Mouse (Mus musculus): ENCODE measurements around the gene Ift46. TPM values are rescaled to one million over a fixed set of nuclear protein-coding genes. Genes with fewer than 3 reads are reported as not detected.
A peak's percentile ranks its signal among the peaks of the same experiment; 100 is the strongest.

Gene Ift46
- polyA plus RNA-seq, 1 experiment from 2014 or later, result 24.5 TPM

- Histone ChIP-seq H3K9me3 (ENCODE audit: low read length) (no peaks in the 10 kb centered on the region), H3K4me2 (ENCODE audit: low read depth, low read length) (peak within 1 kb of the TSS; percentile 84), H3K4me1 (ENCODE audit: insufficient read depth) (peaks cover 14% of the 10 kb centered on the region), H3K27me3 (ENCODE audit: insufficient read depth, low read length) (peaks cover 35% of the 10 kb centered on the region), H3K4me3 (ENCODE audit: low read depth, low read length) (peak within 1 kb of the TSS; percentile 58), H3K9ac (replicated peaks) (peak within 1 kb of the TSS; percentile 51), H3K27ac (ENCODE audit: low read depth) (0 out of 2 replicates have a peak within 1 kb of the TSS, but pooled peaks have one; percentile 1), H3K36me3 (replicated peaks; ENCODE audit: insufficient read depth, low read length) (no peaks in the 10 kb centered on the region)
- peak; percentile 60 for TF ChIP-seq CTCF (IDR thresholded peaks at IDR 0.05; ENCODE audit: low read depth)
- no peak for TF ChIP-seq EP300 (IDR thresholded peaks at IDR 0.05; ENCODE audit: low read depth)
- WGBS (ENCODE audit: insufficient replicate concordance), result 3% methylated on average over 47 of the region's 47 CpGs
- ATAC-seq, result peak; percentile 63
- peak; percentile 62 for DNase-seq
Observed at GRCm38 (mm10) chr9:44734524-44735494, 32.9 kb upstream of the Ift46 start, which contains the start of gene Phldb1. TSS of gene Phldb1 (minus strand) at chr9:44735198.

DNA sequence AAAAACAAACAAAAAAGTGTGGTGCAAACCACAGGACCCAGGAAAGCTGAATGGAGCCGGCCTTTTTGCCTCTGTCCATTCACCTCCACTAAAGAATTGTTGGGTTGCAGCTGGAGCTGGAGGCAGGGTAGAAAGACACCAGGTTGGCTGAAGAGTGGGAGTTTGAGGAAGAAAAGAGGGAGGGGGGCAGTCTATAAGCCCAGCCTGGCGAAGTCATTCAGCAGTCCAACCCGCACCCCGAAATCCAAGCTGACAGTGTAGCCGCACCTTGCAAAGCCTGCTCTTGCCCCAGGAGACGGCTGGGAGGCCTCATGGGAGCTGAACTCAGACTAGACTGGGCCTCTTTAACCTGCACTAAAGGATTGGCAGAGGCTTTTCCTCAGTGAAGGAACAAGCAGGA is 31.8 kb upstream of the Ift46 start:
- Histone ChIP-seq H3K4me3 (ENCODE audit: low read depth, low read length) (no peak overlapping the region), H3K9ac (replicated peaks) (no peak overlapping the region), H3K36me3 (replicated peaks; ENCODE audit: insufficient read depth, low read length) (no peaks in the 10 kb centered on the region), H3K9me3 (ENCODE audit: low read length) (no peaks in the 10 kb centered on the region), H3K4me1 (ENCODE audit: insufficient read depth) (peaks cover 14% of the 10 kb centered on the region), H3K27ac (ENCODE audit: low read depth) (no peak overlapping the region), H3K27me3 (ENCODE audit: insufficient read depth, low read length) (peaks cover 35% of the 10 kb centered on the region), H3K4me2 (ENCODE audit: low read depth, low read length) (no peak overlapping the region)
- TF ChIP-seq CTCF (IDR thresholded peaks at IDR 0.05; ENCODE audit: low read depth) (no peak), EP300 (IDR thresholded peaks at IDR 0.05; ENCODE audit: low read depth) (no peak)
- 75% methylated on average over 6 of the region's 6 CpGs for WGBS (ENCODE audit: insufficient replicate concordance)
- DNase-seq (no peak), ATAC-seq (no peak)

GRCm38 (mm10) chr9:44736301-44736700 is 31.4 kb upstream of the Ift46 start:
- Histone ChIP-seq H3K27ac (ENCODE audit: low read depth) (no peak overlapping the region), H3K9ac (replicated peaks) (no peak overlapping the region), H3K27me3 (ENCODE audit: insufficient read depth, low read length) (peaks cover 35% of the 10 kb centered on the region), H3K9me3 (ENCODE audit: low read length) (no peaks in the 10 kb centered on the region), H3K36me3 (replicated peaks; ENCODE audit: insufficient read depth, low read length) (no peaks in the 10 kb centered on the region), H3K4me3 (ENCODE audit: low read depth, low read length) (no peak overlapping the region), H3K4me2 (ENCODE audit: low read depth, low read length) (no peak overlapping the region), H3K4me1 (ENCODE audit: insufficient read depth) (peaks cover 14% of the 10 kb centered on the region)
- ATAC-seq (no peak), DNase-seq (no peak)
- no peak for TF ChIP-seq EP300 (IDR thresholded peaks at IDR 0.05; ENCODE audit: low read depth)
- TF ChIP-seq CTCF (IDR thresholded peaks at IDR 0.05; ENCODE audit: low read depth), result no peak
- WGBS (ENCODE audit: insufficient replicate concordance), result 54% methylated on average over 2 of the region's 2 CpGs

GRCm38 (mm10) chr9:44737240-44737949 is 30.3 kb upstream of the Ift46 start:
- Histone ChIP-seq H3K4me2 (ENCODE audit: low read depth, low read length) (no peak overlapping the region), H3K4me3 (ENCODE audit: low read depth, low read length) (no peak overlapping the region), H3K9me3 (ENCODE audit: low read length) (no peaks in the 10 kb centered on the region), H3K36me3 (replicated peaks; ENCODE audit: insufficient read depth, low read length) (no peaks in the 10 kb centered on the region), H3K27ac (ENCODE audit: low read depth) (no peak overlapping the region), H3K4me1 (ENCODE audit: insufficient read depth) (peaks cover 10% of the 10 kb centered on the region), H3K27me3 (ENCODE audit: insufficient read depth, low read length) (peaks cover 28% of the 10 kb centered on the region), H3K9ac (replicated peaks) (no peak overlapping the region)
- ATAC-seq (no peak), DNase-seq (no peak)
- TF ChIP-seq CTCF (IDR thresholded peaks at IDR 0.05; ENCODE audit: low read depth), result no peak
- TF ChIP-seq EP300 (IDR thresholded peaks at IDR 0.05; ENCODE audit: low read depth), result no peak
- WGBS (ENCODE audit: insufficient replicate concordance), result 34% methylated on average over 8 of the region's 8 CpGs

DNA sequence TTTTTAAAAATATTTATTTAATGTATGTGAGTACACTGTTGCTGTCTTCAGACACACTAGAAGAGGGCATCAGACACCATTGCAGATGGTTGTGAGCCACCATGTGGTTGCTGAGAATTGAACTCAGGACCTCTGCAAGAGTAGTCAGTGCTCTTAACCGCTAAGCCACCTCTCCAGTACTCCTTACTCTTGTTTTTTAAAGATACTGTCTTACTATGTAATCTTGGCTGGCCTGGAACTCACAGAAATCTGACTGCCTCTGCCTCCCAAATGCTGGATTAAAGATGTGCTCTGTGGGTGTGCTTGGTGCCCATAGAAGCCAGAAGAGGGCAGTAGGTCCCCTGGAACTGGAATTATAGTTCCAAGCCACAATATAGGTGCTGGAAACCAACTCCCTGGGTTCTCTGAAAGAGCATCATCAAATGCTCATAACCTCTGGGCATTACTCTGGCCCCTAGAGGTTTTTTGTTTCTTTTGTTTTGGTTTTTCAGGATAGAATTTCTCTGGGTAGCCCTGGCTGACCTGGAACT is 27.0 kb upstream of the Ift46 start:
- Histone ChIP-seq H3K4me3 (ENCODE audit: low read depth, low read length) (no peak overlapping the region), H3K9me3 (ENCODE audit: low read length) (no peaks in the 10 kb centered on the region), H3K9ac (replicated peaks) (no peak overlapping the region), H3K36me3 (replicated peaks; ENCODE audit: insufficient read depth, low read length) (peaks cover 19% of the 10 kb centered on the region), H3K4me2 (ENCODE audit: low read depth, low read length) (no peak overlapping the region), H3K27ac (ENCODE audit: low read depth) (no peak overlapping the region), H3K27me3 (ENCODE audit: insufficient read depth, low read length) (no peaks in the 10 kb centered on the region), H3K4me1 (ENCODE audit: insufficient read depth) (no peaks in the 10 kb centered on the region)
- 68% methylated on average over 1 of the region's 1 CpGs for WGBS (ENCODE audit: insufficient replicate concordance)
- DNase-seq (no peak), ATAC-seq (no peak)
- TF ChIP-seq EP300 (IDR thresholded peaks at IDR 0.05; ENCODE audit: low read depth), result no peak
- peak; percentile 42 for TF ChIP-seq CTCF (IDR thresholded peaks at IDR 0.05; ENCODE audit: low read depth)

GRCm38 (mm10) chr9:44745371-44745770 is 22.3 kb upstream of the Ift46 start:
- TF ChIP-seq EP300 (IDR thresholded peaks at IDR 0.05; ENCODE audit: low read depth), result no peak
- TF ChIP-seq CTCF (IDR thresholded peaks at IDR 0.05; ENCODE audit: low read depth), result no peak
- DNase-seq (no peak), ATAC-seq (no peak)
- Histone ChIP-seq H3K9ac (replicated peaks) (no peak overlapping the region), H3K27me3 (ENCODE audit: insufficient read depth, low read length) (no peaks in the 10 kb centered on the region), H3K4me1 (ENCODE audit: insufficient read depth) (no peaks in the 10 kb centered on the region), H3K36me3 (replicated peaks; ENCODE audit: insufficient read depth, low read length) (peaks cover 61% of the 10 kb centered on the region), H3K4me2 (ENCODE audit: low read depth, low read length) (no peak overlapping the region), H3K27ac (ENCODE audit: low read depth) (no peak overlapping the region), H3K4me3 (ENCODE audit: low read depth, low read length) (no peak overlapping the region), H3K9me3 (ENCODE audit: low read length) (no peaks in the 10 kb centered on the region)
- 87% methylated on average over 7 of the region's 7 CpGs for WGBS (ENCODE audit: insufficient replicate concordance)

Measured in liver, postnatal 0 days (tissue).